Mouse (Mus musculus) adrenal gland, adult (tissue): ENCODE measurements at regions not wholly inside any gene's neighbourhood (a gene's known extent, or its start where the extent isn't known, plus 50 kb on each side); places are given as distances from the start of the nearest gene placed in this dataset.
"Not testable (repeated sequence)": the region's sequence is repeated elsewhere in the genome, so short reads cannot be mapped to it uniquely, and the experiment has no call there.

ENCODE experiments used
- DNase-seq, 2 experiments: peaks; one replicate each; pipeline ENCODE4 v3.0.0; 2022 to 2023; ENCODE audit warnings: low spot score in 1 of 2; ENCODE audit not compliant: inconsistent age in 2 of 2

DNA sequence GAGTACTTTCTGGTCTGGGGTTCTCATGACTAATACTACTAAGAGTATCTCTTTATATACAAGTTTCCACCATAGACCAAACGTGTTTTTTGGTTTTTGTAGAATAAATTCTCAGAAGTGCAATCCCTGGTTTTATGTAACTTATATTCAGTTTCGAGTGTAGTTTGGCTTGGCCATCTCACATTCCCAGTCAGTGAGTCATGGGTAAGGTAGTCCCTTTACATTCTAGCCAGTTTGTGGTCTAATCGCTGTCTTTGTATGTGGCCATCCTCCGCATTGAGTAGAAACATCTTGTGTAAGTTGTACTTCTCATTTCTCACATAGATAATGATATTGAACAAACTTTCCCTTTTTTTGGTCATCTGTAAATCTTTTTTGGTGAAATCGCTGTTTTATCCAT lies 88.3 kb downstream of the Anxa5 start:
- no peak for DNase-seq

DNA sequence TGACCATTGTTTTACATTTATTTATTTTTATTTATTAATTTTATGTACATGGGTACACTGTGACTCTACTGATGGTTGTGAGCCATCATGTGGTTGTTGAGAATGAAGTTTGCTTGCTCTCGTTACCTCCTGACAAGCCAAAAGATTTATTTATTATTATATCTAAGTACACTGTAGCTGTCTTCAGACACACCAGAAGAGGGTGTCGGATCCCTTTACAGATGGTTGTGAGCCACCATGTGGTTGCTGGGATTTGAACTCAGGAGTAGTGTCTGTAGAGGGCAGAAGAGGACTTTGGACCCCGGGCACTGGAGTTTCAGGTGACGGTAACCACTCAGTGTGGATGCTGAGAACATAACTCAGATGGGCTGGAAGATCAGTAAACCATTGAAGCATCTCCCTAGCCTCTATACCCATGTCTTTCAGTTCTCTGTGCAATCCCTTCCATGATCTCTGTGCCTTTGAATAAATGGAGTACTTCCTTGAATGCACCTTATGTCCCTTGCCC lies 92.2 kb downstream of the Anxa5 start:
- no peak for DNase-seq

DNA sequence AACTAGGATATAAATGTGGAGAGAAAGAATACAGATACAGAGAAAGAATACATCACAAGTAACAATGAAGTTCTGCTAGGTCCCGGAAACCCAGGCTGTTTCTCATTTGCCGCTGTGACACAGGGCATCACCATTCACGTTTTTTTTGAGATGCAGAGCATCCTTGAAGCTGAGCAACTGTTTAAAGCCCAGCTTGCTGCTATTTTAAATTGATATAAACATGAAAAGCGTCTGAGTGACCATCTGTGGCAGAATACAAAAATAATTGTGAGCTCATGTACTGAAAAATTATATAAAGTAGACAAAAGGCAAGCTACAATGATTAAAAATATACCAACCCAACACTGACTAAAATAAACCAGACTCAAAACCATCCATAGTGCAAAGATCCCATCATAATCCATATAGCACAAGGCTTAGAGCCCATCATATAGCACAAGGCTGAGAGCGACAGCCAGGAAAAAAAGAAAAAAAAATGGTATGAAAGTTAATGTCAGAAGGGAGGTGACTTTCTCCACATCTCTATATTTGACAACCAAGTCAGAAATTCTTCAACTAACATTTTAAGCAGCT lies 94.0 kb downstream of the Anxa5 start:
- no peak for DNase-seq

DNA sequence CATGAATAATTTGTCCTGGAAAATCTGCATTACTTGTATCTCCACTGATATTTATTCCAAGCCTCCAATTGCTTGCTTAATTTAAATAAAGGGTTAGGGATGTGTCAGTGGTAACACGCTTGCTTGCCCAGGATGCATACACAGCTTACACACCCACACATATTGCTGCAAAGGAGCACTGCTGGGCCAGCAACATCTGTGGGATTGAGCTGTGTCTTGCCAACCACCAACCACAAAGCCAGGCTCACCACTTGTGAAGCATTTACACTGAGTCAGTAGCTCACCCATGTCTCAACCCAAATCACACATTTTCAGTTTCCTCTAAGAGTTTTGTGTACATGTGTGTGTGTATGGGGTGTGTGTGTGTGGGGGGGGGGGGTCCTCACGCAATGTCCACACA lies 100.0 kb downstream of the Anxa5 start:
- no peak for DNase-seq

DNA sequence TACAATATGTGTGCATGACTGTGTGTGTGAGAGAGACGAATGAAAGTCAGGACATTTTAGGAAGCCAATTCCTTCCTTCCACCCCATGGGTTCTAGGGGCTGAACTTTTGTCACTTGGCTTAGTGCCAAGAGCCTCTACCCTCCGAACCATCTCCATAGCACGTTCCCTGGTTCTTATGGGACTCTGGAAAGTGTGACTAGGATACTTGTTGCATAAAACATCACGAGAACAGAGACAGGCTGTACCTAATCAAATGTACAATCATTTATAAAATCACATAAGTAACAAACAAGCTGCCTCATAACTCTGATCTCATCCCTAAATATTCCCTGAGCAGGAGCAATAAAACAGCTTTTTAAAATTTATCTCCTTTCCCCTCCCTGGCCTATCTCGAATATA lies 100.8 kb downstream of the Anxa5 start:
- DNase-seq = no peak

DNA sequence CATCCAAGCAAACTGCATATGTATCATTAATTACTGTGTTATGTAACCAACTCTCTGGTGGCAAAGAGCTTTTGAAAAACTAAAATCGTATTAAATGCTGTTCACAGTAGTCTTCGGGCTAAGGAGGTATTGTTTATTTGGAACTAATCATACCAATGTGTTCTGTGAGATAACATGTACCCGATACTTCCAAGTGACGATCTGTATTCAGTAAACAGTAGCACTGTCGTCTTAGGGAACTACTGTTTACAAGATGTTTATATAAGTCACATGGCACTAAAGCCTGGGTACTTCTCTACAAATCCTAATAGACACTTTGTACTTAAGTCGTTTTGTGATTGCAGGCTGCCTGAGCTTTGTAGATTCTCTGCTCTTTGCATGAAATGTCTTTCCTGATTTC lies 114.8 kb downstream of the Anxa5 start:
- no peak for DNase-seq

DNA sequence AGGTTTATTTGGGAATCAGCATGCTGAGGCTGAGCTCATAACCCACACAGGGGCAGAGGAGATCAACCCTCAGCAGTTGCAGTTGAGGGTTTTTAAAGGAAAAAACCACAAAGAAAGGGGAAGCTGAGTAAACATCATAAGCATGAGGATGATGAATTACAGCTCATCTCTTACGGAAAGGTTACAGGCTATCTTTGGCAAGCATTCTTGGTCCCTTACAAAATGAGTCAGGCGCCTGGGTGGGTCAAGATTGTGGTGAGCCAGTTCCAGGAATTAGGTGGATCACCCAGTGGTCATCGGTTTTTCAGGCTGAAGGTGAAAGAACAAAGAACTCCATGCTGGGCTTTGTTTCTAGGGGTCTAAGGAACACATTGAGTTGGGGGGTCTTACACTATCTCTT lies 121.5 kb downstream of the Anxa5 start:
- DNase-seq = not testable (repeated sequence)

DNA sequence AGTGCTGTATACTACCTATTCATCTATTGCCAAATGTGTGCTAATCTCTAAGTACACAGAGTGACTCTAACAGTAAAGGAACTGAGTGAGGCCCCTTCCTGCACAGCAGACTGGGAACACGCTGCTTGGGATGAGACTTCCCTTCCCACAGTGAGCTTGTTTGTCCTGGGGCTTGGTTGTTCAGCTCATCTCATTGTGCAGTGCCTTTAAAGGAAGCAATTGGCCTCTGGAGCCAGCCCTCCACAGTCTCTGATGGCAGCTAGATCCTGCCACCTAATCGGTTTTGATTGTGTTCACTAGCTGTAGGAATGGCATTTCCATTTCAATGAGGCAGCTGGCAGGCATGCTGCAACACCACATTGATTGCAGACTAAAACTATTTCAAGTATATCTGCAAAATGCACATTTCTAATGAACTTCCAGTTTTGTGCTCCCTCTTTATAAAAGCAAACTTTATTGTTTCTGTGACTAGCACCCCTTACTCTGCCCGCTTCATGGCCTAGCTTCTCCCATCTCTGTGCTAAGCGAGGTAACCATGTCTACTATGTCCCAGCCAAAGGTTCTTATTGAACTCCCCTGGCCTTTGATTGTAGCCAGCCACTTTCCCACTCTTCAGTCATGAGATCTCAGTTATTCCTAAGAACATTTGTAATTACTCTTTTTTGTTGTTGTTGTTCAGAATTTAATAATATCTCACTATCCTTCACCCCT lies 123.5 kb downstream of the Anxa5 start:
- DNase-seq = no peak

DNA sequence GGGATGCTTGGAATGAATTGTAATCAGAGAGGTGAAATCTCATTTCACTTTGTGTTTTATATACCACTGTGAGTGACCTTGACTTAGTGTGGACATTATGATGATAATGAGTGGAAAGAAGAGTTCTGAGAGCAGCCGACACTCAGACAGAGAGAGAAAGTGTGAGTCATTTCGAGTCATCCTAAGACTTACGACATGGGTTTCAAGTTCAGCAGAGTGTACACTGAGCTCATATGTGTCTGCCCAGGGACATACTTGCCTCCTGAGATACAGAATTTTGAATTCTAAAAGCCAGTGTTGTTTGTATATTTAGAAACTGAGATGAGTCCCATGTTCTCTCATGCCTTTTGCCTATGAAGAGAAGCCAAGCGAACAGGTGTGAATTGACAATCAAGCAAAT lies 126.6 kb downstream of the Anxa5 start:
- DNase-seq = peak; percentile 34 to 79

DNA sequence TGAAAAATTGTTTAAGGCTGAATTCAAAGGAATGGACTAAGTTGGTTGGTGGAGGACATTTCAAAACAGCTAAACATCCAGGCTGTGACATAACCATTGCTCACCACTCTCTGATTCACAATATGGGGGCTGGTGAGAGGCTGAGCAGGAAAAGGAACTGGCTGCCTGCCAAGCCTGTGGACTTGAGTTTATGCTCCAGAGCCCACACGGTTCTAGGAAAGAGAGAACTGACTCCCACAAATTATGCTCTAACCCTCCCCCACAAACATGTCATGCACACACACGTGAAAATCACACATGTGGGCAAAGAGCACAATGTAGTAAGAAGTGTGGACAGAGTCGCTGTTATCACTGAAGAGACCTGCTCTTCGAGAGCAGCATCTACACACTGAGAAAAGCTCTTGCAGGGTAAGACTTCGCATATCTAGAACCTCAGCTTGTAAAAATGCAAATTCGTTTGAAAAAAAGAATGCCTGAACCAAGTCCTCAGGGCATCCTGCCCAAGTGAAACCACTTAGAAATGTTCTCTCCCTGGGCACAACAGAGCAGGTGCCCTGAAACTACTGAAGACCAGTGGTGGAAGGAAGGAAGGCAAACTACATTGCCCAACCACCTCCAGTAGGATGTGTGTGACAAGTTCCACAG lies 118.9 kb upstream of the Qrfpr start:
- peak; percentile 73 to 86 for DNase-seq

DNA sequence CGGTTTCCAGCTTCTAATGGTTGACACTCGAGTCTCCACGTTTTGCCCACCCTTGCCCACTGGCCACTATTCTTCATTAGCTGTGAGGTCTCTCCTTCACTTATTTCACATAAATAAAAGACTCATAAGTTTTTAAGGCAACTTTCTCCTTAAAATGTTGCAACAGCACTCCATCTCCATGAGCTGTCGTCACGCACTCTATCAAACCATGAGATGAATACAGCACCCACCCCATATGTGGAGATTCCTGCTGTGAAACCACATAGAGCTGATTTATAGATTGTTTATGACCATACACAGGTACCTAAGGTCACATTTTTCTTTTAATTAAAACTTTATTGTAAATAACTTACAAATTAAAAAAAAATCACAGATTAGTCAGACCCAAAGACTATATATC lies 117.5 kb upstream of the Qrfpr start:
- DNase-seq = no peak

DNA sequence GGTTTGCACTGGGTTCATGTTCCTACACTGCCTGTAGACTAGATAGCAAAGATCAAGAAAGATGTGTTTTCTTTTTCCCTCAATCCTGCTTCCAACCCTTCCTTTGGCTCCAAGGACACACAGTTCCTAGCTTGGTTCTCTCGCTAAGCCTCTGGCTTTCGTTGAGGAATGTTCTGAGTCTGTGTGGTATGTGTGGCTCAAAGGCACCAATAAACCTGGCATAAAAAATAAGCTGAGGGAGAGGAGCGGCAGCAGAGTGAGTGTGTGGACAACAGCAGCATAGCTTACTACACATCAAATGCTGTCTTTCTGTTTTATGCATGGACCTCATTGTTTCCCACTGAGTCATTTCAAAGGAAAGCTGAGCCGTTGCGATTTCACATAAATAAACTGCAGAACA lies 112.2 kb upstream of the Qrfpr start:
- DNase-seq = peak; percentile 34 to 66

DNA sequence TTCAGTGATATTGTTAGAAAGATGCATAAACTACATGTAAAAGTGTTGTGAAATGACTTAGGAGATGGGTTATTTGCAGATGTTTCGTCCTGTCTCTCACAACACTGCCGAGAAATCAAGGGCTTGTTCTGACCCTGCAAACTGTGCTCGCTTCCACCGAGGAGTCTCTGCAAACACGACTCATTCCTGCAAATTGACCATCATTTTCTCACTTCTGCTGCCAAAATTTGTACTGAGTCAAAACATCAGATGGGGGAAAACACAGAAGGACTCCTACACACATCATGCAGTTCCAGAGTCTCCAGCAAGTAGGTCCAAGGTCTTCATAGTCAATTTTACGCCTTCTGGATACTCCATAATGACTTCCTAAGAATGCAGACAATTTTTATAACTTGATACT lies 109.9 kb upstream of the Qrfpr start:
- no peak for DNase-seq

DNA sequence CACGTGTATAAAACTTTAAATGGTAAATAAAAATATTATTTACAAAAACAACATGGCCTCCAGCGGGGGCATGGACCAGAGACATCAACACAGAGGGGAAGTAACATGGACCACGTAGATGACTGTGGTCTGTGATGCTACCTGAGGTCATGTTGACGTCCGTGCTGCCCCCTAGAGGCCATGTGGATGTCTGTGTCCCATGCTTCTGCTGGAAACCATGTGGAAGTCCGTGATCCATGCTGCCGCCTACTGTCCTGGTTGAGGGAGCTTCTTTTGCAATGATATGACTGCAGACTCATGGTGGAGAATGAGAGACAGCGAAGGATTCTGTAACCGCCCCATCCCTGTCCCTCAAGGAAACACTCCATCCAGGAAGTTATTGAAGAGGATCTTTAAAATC lies 108.5 kb upstream of the Qrfpr start:
- DNase-seq = peak; percentile 33 to 74

DNA sequence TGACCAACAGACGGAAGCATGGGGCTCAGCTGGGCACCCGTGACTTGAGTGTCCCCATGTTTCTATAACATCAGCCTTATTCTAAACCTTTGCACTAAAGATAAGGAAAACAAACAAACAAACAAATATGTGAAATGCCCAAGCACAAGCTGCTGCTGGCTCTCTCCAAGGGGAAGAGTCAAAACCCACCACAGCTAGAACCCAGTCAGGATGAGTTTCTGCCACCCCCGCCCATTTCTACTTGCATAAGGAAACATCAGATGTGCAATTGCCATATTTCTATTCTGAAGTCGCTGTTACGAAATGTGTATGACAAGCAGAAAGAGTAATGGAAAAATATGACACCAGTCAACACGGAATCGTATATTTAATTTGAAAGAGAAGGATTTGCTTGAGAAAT lies 107.5 kb upstream of the Qrfpr start:
- DNase-seq = no peak

DNA sequence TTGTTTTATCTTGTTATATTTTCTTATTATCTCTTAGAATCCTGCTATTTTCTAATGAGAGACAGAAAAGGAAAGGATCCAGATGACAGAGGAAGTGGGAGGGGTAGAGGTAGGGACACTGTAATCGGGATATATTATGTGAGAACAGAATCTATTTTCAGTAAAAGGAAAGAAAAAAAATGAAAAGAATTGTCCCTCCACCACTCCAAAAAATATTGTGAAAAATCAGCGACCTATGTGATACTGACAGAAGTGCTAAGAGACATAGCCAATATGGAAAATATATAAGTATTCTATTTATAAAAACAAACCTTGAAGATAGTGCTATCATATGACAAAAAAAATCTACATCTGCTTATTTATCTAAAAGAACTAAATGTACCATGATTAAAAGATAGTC lies 106.8 kb upstream of the Qrfpr start:
- DNase-seq = no peak

DNA sequence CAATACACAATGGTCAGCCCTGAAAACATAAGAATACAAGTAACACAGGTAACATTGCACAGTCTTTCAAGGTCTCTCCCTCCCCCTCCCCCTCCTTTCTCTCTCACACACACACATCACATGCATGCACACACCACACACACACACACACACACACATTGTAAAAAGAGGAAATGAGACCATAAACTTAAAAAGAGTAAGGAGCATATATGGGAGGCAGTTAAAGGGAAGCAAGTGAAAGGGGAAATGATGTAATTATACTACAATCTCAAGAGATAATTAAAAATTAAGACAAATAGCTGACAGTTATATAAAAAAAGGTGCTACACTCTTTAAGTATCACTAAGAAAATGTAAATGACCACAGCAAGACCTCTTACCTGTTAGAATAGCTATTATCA lies 96.5 kb upstream of the Qrfpr start:
- DNase-seq = no peak

DNA sequence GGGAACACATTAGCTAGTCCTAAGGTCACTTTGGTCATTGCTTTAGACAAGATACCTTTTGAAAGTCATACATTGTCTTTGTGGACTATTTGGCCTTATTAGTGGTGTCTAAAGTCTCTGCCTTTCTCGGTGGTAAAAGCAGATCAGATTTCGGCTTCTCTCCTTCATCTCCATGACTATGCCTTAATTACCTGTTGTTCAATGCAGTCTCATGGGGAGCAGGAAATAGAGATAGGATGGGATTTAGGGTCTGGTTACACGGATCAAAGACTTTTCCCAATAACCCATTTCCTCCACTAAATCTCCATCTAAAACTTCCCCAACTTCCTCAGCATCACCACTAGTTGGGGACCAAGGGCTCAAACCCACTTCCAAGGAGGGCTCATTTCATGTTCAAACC lies 89.2 kb upstream of the Qrfpr start:
- DNase-seq = no peak

DNA sequence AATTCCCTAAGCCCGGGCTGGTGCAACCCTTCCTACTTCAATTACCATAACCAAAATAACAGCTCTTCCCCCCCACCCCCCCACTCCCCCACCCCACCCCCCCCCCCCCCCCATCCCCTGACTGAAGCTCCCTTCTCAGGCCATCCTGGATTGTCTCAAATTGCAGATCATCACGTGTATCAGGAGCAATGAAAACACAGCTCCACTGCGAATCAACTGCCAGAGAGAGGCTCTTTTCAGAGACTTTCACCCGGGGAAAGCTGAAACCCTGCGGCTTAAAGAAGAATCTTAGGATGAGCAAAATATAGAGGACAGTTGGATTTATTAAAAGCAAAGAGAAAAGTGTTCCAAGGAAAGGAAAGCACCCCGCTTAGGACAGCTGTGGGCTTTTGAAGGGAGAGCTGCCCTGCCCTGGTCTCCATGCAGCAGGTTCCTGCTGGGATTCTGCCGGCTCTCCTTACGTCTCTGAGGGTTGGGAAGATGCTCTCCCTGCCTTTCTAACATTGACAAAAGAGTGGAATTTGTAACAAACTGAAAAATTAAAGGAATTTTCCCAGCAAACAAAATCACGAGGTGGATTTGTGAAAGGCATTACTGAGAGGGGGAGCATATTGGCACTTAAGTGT lies 88.6 kb upstream of the Qrfpr start:
- no peak for DNase-seq

DNA sequence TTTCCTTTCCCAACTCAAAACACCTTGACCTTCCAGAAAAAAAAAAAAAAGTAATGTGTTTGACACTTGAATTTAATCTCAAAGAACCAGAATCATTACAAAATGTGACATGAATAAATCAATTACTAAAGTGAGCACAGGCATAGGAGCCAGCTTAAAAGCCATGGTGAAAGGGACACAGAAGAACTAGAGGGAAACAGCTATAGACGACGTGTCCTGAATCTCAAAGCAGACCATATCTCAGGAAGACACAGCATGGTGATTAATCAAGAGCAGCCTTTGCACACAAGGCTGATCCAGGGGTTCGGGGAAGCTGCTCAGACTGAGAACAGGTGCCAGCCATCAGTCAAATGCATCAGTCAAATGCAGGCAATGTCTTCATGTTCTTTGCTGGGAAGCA lies 74.7 kb upstream of the Qrfpr start:
- DNase-seq = no peak

DNA sequence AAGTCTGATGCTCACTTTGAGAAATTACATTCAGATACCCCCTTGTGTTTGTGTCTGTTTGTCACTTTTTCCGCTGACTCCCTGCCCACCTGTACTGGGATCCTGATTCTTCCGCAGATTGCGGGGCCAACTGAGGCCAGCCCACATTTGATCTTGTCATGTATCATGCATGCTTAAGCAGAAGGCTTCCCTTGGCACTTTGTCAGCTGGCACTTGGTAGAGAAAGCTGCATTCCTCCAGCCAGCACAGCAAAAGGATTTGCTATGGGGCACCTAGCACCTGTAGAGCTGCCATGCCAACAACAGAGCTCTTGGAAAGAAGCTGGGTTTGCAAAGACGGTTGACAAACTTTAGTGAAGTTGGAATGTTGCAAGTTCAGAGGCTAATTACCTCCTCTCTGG lies 69.9 kb upstream of the Qrfpr start:
- no peak for DNase-seq

DNA sequence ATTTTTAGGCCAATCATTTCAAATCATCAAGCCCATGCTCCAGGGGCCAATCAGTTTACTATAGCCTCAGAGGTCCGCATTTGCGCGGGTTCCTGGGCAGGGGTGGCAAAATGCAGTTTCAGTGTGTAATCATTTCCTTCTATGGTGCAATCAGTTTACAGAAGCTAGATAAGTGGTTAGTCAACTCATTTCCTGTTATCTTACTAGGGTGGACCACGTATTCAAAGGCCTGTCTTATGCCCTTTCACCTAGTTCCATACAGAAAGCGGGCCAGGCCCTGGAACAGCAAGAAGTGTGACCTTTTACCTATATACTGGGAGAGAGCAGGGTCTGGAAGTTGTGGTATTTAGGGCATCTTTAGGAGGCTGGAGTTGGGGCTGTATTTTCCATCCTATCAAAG lies 62.0 kb upstream of the Qrfpr start:
- DNase-seq = no peak
